Mouse (Mus musculus) liver, adult 2 months (tissue): ENCODE results near the gene Card10. TPM values are rescaled to one million over a fixed set of nuclear protein-coding genes. Genes with fewer than 3 reads are reported as not detected.
A peak's percentile ranks its signal among the peaks of the same experiment; 100 is the strongest.

Source experiments
- DNase-seq: peaks from one replicate; pipeline ENCODE4 v3.0.0-alpha.2; 2011; ENCODE audit warnings: low read depth, low spot score; ENCODE audit errors: extremely low read depth
- H3K27ac ChIP-seq: fragments of 200-500 bp; replicated peaks from 2 replicates; pipeline ENCODE4 v1.5.1; 2012; ENCODE audit warnings: low read depth, mild to moderate bottlenecking, control low read depth, inconsistent platforms, low read length; ENCODE audit not compliant: insufficient read depth
- H3K27me3 ChIP-seq: fragments of 200-500 bp; 2 replicates; pipeline ENCODE4 v1.6.1; 2012; ENCODE audit warnings: mild to moderate bottlenecking, moderate library complexity, low read length, inconsistent platforms; ENCODE audit not compliant: control insufficient read depth, insufficient read depth
- H3K36me3 ChIP-seq: fragments of 200-500 bp; 2 replicates; pipeline ENCODE4 v1.6.1; 2012; ENCODE audit warnings: low read length, inconsistent platforms; ENCODE audit not compliant: control insufficient read depth, insufficient read depth
- H3K4me1 ChIP-seq: fragments of 200-500 bp; 2 replicates; pipeline ENCODE4 v1.6.1; 2011; ENCODE audit warnings: low read length; ENCODE audit not compliant: control insufficient read depth, insufficient read depth
- H3K4me3 ChIP-seq: fragments of 200-500 bp; 2 replicates; pipeline ENCODE4 v1.5.1; 2011; ENCODE audit warnings: low read depth, mild to moderate bottlenecking, control low read depth, low read length, moderate library complexity; ENCODE audit not compliant: insufficient read depth
- H3K79me2 ChIP-seq: fragments of 200-500 bp; 2 replicates; pipeline ENCODE4 v1.6.1; 2012; ENCODE audit warnings: inconsistent platforms, mild to moderate bottlenecking, low read length, moderate library complexity; ENCODE audit not compliant: control insufficient read depth, insufficient read depth
- H3K9ac ChIP-seq: fragments of 200-500 bp; 2 replicates; pipeline ENCODE4 v1.6.1; 2012; ENCODE audit warnings: low read depth, mild to moderate bottlenecking, control low read depth, inconsistent platforms, low read length
- CTCF ChIP-seq: fragments of 200-500 bp; IDR thresholded peaks from 2 replicates; pipeline ENCODE4 v1.5.1; 2011; ENCODE audit warnings: low read depth, low read length, control low read depth
- POLR2A ChIP-seq: fragments of 200-500 bp; IDR thresholded peaks from 2 replicates; pipeline ENCODE4 v1.6.1; 2011; ENCODE audit warnings: low read length, control low read depth; ENCODE audit not compliant: insufficient read depth; ENCODE audit errors: extremely low read depth
- WGBS: fragments of 180-500 bp; shearing (Covaris S2); methylation state at CpG from one replicate; pipeline ENCODE4 v1.1.7; 2018; 5-methylcytosine and 5-hydroxymethylcytosine counted together
- polyA plus RNA-seq: library from polyadenylated mRNA; depleted of rRNA; stranded (reverse); fragments of >200 nt; gene quantifications from 2 replicates; pipeline ENCODE4 v1.2.3, GENCODE M21; 2012
- total RNA-seq: library from RNA; depleted of rRNA; stranded (reverse); fragments of >200 nt; gene quantifications from 2 replicates; pipeline ENCODE4 v1.2.3, GENCODE M21; 2014

Card10 gene
- total and polyA plus RNA-seq, 2 experiments = 2.7 to 18.7 TPM

- Histone ChIP-seq H3K4me1 (peaks cover 5% of the 10 kb centered on the region), H3K36me3 (no peaks in the 10 kb centered on the region), H3K4me3 (no peak overlapping the region), H3K9ac (no peak overlapping the region), H3K79me2 (no peaks in the 10 kb centered on the region), H3K27me3 (no peaks in the 10 kb centered on the region), H3K27ac (no peak overlapping the region)
- 97% methylated on average over 2 of the region's 2 CpGs for WGBS
- DNase-seq = no peak
- no peak for TF ChIP-seq POLR2A
- no peak for TF ChIP-seq CTCF
These were observed 6.1 kb upstream of the Card10 start for GRCm38 (mm10) chr15:78808980-78809379.

DNA sequence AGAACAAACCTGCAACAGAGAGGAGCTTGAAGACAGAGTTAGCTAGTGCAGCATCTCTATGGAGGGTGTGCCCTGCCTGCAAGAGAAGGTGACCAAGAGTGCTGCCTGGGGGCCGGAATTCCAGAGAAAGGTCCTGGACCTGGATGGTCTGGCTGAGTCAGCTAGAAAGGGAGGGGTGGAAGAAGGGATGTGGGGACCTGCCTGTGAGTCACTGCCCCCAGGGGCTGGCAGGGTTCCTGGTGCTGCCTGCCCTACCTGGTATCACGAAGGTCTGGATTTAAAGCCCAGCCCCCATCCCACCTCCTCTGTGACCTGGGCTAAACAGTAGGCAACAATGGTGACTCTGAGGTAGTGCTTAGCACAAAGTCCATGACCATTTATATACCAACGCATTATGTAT lies 4.3 kb upstream of the Card10 start:
- Histone ChIP-seq H3K79me2 (no peaks in the 10 kb centered on the region), H3K27ac (no peak overlapping the region), H3K4me3 (no peak overlapping the region), H3K36me3 (no peaks in the 10 kb centered on the region), H3K27me3 (no peaks in the 10 kb centered on the region), H3K4me1 (peaks cover 13% of the 10 kb centered on the region), H3K9ac (no peak overlapping the region)
- 88% methylated on average over 3 of the region's 3 CpGs for WGBS
- TF ChIP-seq CTCF = no peak
- no peak for TF ChIP-seq POLR2A
- DNase-seq = no peak

DNA sequence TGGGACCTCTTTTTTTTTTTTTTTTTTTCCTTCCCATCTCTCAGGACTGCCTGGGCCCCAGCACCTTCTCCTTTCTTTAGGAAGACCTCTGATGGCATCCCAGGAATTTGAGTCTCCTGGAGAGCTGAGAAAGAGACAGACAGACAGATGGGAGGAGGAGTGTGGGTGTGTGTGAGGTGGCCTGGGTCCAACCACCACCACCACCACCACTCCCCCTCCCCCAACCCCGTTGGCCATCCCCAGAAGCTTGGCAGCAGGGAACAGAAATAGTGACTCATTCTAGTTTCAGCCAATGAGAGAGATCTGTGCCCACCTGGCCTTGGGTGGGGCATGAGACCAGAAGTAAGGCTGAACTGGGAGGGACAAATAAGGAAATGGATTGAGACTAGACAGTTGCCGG lies 3.8 kb upstream of the Card10 start:
- H3K4me1 ChIP-seq = peaks cover 16% of the 10 kb centered on the region
- no peak overlapping the region for H3K4me3 ChIP-seq
- no peaks in the 10 kb centered on the region for H3K79me2 ChIP-seq
- H3K9ac ChIP-seq = no peak overlapping the region
- H3K27me3 ChIP-seq = no peaks in the 10 kb centered on the region
- TF ChIP-seq CTCF (no peak), POLR2A (no peak)
- H3K27ac ChIP-seq = no peak overlapping the region
- WGBS = 50% methylated on average over 2 of the region's 2 CpGs
- H3K36me3 ChIP-seq = no peaks in the 10 kb centered on the region
- DNase-seq = no peak

- no peak for DNase-seq
- WGBS = 85% methylated on average over 2 of the region's 2 CpGs
- H3K79me2 ChIP-seq = no peaks in the 10 kb centered on the region
These were observed 2.5 kb upstream of the Card10 start for GRCm38 (mm10) chr15:78805351-78805750.

GRCm38 (mm10) chr15:78804326-78804725 lies 1.5 kb upstream of the Card10 start:
- peaks cover 16% of the 10 kb centered on the region for H3K4me1 ChIP-seq
- H3K27me3 ChIP-seq = no peaks in the 10 kb centered on the region
- WGBS = 7% methylated on average over 6 of the region's 6 CpGs
- H3K27ac ChIP-seq = 0 out of 2 replicates have a peak overlapping the region, but pooled peaks have one; percentile 5
- peak; percentile 84 for DNase-seq
- no peak overlapping the region for H3K4me3 ChIP-seq
- no peak for TF ChIP-seq CTCF
- TF ChIP-seq POLR2A = no peak
- H3K36me3 ChIP-seq = no peaks in the 10 kb centered on the region
- H3K9ac ChIP-seq = no peak overlapping the region
- no peaks in the 10 kb centered on the region for H3K79me2 ChIP-seq

More at GRCm38 (mm10) chr15:78805351-78805750, 2.5 kb upstream of the Card10 start:
- TF ChIP-seq POLR2A (no peak), CTCF (no peak)
- no peak overlapping the region for H3K9ac ChIP-seq
- H3K27ac ChIP-seq = no peak overlapping the region
- H3K4me1 ChIP-seq = peaks cover 16% of the 10 kb centered on the region
- no peaks in the 10 kb centered on the region for H3K36me3 ChIP-seq
- H3K4me3 ChIP-seq = no peak overlapping the region
- H3K27me3 ChIP-seq = no peaks in the 10 kb centered on the region

DNA sequence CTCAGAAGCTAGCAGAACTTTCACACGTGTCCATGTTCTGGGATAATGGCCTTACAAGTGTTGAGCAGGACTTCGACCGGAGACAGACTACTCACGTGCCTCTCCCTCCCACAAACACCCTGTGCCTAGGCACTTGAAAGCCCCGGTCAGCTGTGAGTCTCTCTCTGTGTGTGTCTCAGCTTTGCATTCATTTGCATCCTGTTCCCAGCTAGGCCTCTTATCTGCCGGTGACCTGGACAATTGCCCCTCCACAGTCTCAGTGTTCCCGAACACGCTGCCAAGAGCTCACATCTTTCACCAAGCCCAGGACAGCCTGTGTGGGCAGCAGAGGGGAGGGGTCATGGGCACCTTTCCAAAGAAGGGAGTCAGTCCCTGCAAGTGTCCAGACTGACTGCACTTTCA lies 658 bp upstream of the Card10 start:
- peaks cover 3% of the 10 kb centered on the region; the same call in 1 of the 2 replicates for H3K79me2 ChIP-seq
- DNase-seq = peak; percentile 76
- H3K27me3 ChIP-seq = no peaks in the 10 kb centered on the region
- no peaks in the 10 kb centered on the region for H3K36me3 ChIP-seq
- peaks cover 16% of the 10 kb centered on the region for H3K4me1 ChIP-seq
- WGBS = 6% methylated on average over 8 of the region's 8 CpGs
- TF ChIP-seq POLR2A (no peak), CTCF (no peak)
- no peak overlapping the region for H3K9ac ChIP-seq
- H3K27ac ChIP-seq = peak overlapping the region; percentile 62
- H3K4me3 ChIP-seq = no peak overlapping the region
